Mouse (Mus musculus) heart, embryonic 14.5 days (tissue): Measurements from ENCODE around the gene Ada. TPM values are rescaled to one million over a fixed set of nuclear protein-coding genes. Genes with fewer than 3 reads are reported as not detected.

Experiments
- ATAC-seq: fragments of 200-750 bp; cut with Nextera tagmentation; 2 replicates; pipeline ENCODE4 v1.8.0; 2017; ENCODE audit warnings: low read depth, moderate TSS enrichment; ENCODE audit not compliant: insufficient number of reproducible peaks, insufficient read depth, low FRiP score
- H3K27ac ChIP-seq, 2 experiments: fragments of 200-500 bp in 1 of 2; fragments of 300-500 bp in 1 of 2; sonication (generic) in 1 of 2; replicated peaks in 1 of 2; 2 replicates each; pipeline ENCODE4 v1.5.1; 2012 to 2014; ENCODE audit warnings: low read depth in 2 of 2, low read length in 2 of 2, control low read depth in 1 of 2, mild to moderate bottlenecking in 1 of 2, mixed read lengths in 1 of 2; ENCODE audit not compliant: control insufficient read depth in 1 of 2, insufficient read depth in 1 of 2
- H3K27me3 ChIP-seq: fragments of 300-500 bp; sonication (generic); 2 replicates; pipeline ENCODE4 v1.6.1; 2014; ENCODE audit warnings: mild to moderate bottlenecking, low read length, control low read depth; ENCODE audit not compliant: control insufficient read depth, insufficient read depth
- H3K36me3 ChIP-seq: fragments of 300-500 bp; sonication (generic); 2 replicates; pipeline ENCODE4 v1.6.1; 2014; ENCODE audit warnings: mild to moderate bottlenecking, control low read depth, low read length, mixed read lengths; ENCODE audit not compliant: control insufficient read depth, insufficient read depth
- H3K4me1 ChIP-seq, 2 experiments: fragments of 200-500 bp in 1 of 2; fragments of 300-500 bp in 1 of 2; sonication (generic) in 1 of 2; 2 replicates each; pipeline ENCODE4 v1.6.1; 2012 to 2014; ENCODE audit warnings: low read length in 2 of 2, control low read depth in 1 of 2, mixed read lengths in 1 of 2; ENCODE audit not compliant: control insufficient read depth in 2 of 2, insufficient read depth in 2 of 2
- H3K4me2 ChIP-seq: fragments of 300-500 bp; sonication (generic); 2 replicates; pipeline ENCODE4 v1.6.1; 2014; ENCODE audit warnings: mild to moderate bottlenecking, low read length
- H3K4me3 ChIP-seq, 2 experiments: fragments of 200-500 bp in 1 of 2; fragments of 300-500 bp in 1 of 2; sonication (generic) in 1 of 2; 2 replicates each; pipeline ENCODE4 v1.5.1; 2012 to 2014; ENCODE audit warnings: low read length in 2 of 2, mild to moderate bottlenecking in 2 of 2, control low read depth in 1 of 2, low read depth in 1 of 2, moderate library complexity in 1 of 2; ENCODE audit not compliant: control insufficient read depth in 1 of 2, insufficient read depth in 1 of 2
- H3K9ac ChIP-seq: fragments of 300-500 bp; sonication (generic); 2 replicates; pipeline ENCODE4 v1.6.1; 2014; ENCODE audit warnings: mild to moderate bottlenecking, low read length
- H3K9me3 ChIP-seq: fragments of 300-500 bp; sonication (generic); 2 replicates; pipeline ENCODE4 v1.6.1; 2016; ENCODE audit warnings: low read length, control low read depth; ENCODE audit not compliant: control insufficient read depth
- WGBS: fragments of 180-500 bp; shearing (Covaris S2); extraction: QIAGEN DNeasy Blood & Tissue Kit; methylation state at CpG from one replicate; pipeline ENCODE4 v1.1.7; 2014; 5-methylcytosine and 5-hydroxymethylcytosine counted together
- polyA plus RNA-seq: library from polyadenylated mRNA; unstranded; fragments of >200 nt; fragmentation: Nextera tagmentation; extraction: Ambion mirVana; gene quantifications from 2 replicates; pipeline ENCODE4 v1.2.1, GENCODE M21; 2014

Gene Ada
- polyA plus RNA-seq, 1 experiment from 2014 or later = 4.0 TPM

GRCm38 (mm10) chr2:163778896-163779295 is 28.9 kb upstream of the Ada start:
- Histone ChIP-seq H3K27me3 (peaks cover 12% of the 10 kb centered on the region), H3K4me1 (peaks cover 3 to 4% of the 10 kb centered on the region in 2 experiments), H3K4me3 (no peak overlapping the region), H3K36me3 (no peaks in the 10 kb centered on the region), H3K9ac (no peak overlapping the region), H3K27ac (no peak overlapping the region), H3K4me2 (no peak overlapping the region), H3K9me3 (no peaks in the 10 kb centered on the region)
- WGBS = 79% methylated on average over 4 of the region's 4 CpGs
- ATAC-seq = no peak

GRCm38 (mm10) chr2:163777061-163777460 is 27.0 kb upstream of the Ada start:
- no peaks in the 10 kb centered on the region for H3K36me3 ChIP-seq
- H3K27ac ChIP-seq = no peak overlapping the region
- no peak overlapping the region for H3K4me2 ChIP-seq
- H3K4me3 ChIP-seq = no peak overlapping the region
- no peak overlapping the region for H3K9ac ChIP-seq
- no peaks in the 10 kb centered on the region for H3K4me1 ChIP-seq
- 10% methylated on average over 2 of the region's 2 CpGs for WGBS
- no peaks in the 10 kb centered on the region for H3K9me3 ChIP-seq
- ATAC-seq = no peak
- peaks cover 13% of the 10 kb centered on the region for H3K27me3 ChIP-seq

DNA sequence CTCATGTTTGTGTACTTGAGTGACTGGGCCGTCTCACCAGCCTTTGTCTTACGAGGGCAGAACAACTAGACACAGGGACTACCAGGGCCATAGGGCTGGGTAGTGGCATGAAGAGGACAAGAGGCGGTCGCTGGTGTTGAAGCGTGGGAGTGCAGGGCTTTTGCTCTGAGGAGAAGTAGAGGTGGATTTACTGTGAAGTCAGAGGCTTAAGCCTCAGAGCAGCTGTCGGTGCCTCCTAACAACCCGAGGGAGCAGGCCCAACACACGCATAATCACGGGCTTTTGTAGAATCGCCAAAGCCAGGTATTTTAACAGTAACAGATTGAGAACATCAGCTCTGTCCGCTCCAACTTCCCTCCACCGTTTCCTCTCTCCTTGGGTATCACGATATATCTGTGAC is 26.6 kb upstream of the Ada start:
- ATAC-seq = no peak
- 19% methylated on average over 13 of the region's 13 CpGs for WGBS
- Histone ChIP-seq H3K36me3 (no peaks in the 10 kb centered on the region), H3K27ac (no peak overlapping the region), H3K4me1 (no peaks in the 10 kb centered on the region), H3K4me2 (no peak overlapping the region), H3K4me3 (no peak overlapping the region), H3K9ac (no peak overlapping the region), H3K27me3 (peaks cover 13% of the 10 kb centered on the region), H3K9me3 (no peaks in the 10 kb centered on the region)

- Histone ChIP-seq H3K27ac (no peak overlapping the region), H3K4me3 (no peak overlapping the region), H3K9ac (no peak overlapping the region), H3K27me3 (peaks cover 7% of the 10 kb centered on the region; the same call in 1 of the 2 replicates), H3K4me1 (no peaks in the 10 kb centered on the region), H3K4me2 (no peak overlapping the region), H3K36me3 (no peaks in the 10 kb centered on the region), H3K9me3 (no peaks in the 10 kb centered on the region)
- no peak for ATAC-seq
- WGBS = 82% methylated on average over 8 of the region's 8 CpGs
These were observed 20.7 kb upstream of the Ada start for GRCm38 (mm10) chr2:163770731-163771130.

- no peak overlapping the region for H3K9ac ChIP-seq
- no peaks in the 10 kb centered on the region for H3K27me3 ChIP-seq
- no peak overlapping the region for H3K4me2 ChIP-seq
- WGBS = 79% methylated on average over 1 of the region's 1 CpGs
- no peak overlapping the region for H3K4me3 ChIP-seq
- no peaks in the 10 kb centered on the region for H3K36me3 ChIP-seq
- no peak overlapping the region for H3K27ac ChIP-seq
- H3K4me1 ChIP-seq = no peaks in the 10 kb centered on the region
- no peak for ATAC-seq
- no peaks in the 10 kb centered on the region for H3K9me3 ChIP-seq
These were observed 16.9 kb upstream of the Ada start for GRCm38 (mm10) chr2:163766890-163767289.

- no peak for ATAC-seq
- H3K36me3 ChIP-seq = no peaks in the 10 kb centered on the region
- no peak overlapping the region for H3K27ac ChIP-seq
- no peak overlapping the region for H3K4me2 ChIP-seq
- no peaks in the 10 kb centered on the region for H3K4me1 ChIP-seq
- no peaks in the 10 kb centered on the region for H3K9me3 ChIP-seq
- no peak overlapping the region for H3K9ac ChIP-seq
- H3K4me3 ChIP-seq = no peak overlapping the region
- no peaks in the 10 kb centered on the region for H3K27me3 ChIP-seq
These were observed 16.2 kb upstream of the Ada start for GRCm38 (mm10) chr2:163766261-163766660.

GRCm38 (mm10) chr2:163761402-163761801 is 11.4 kb upstream of the Ada start:
- no peaks in the 10 kb centered on the region for H3K9me3 ChIP-seq
- H3K4me1 ChIP-seq = no peaks in the 10 kb centered on the region; a peak in 1 of 4 replicates
- H3K27ac ChIP-seq = no peak overlapping the region
- ATAC-seq = no peak
- no peak overlapping the region for H3K4me3 ChIP-seq
- 84% methylated on average over 7 of the region's 7 CpGs for WGBS
- no peaks in the 10 kb centered on the region for H3K27me3 ChIP-seq
- H3K9ac ChIP-seq = no peak overlapping the region
- no peaks in the 10 kb centered on the region for H3K36me3 ChIP-seq
- no peak overlapping the region for H3K4me2 ChIP-seq

DNA sequence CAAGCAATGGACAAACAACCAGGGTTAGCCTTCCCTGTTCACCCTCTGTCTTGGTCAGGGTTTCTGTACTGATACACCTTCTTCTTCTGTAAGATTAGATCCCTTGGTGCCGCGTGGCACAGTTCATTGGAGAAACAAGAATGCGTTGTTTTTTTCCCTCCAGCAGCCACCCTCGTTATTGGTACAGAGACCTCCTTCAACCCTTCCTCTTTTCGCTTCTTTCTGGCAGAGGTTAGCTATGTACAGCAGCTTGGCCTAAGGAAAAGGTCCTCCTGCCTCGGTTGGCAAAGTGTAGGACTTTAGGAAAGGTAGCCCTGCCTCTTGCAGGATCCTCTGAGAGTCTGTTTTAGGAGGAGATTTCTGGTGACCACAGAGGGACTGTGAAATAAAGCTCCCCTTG is 10.6 kb upstream of the Ada start:
- ATAC-seq = no peak
- H3K27ac ChIP-seq = no peak overlapping the region

More for the DNA sequence above, 10.6 kb upstream of the Ada start:
- Histone ChIP-seq H3K27me3 (no peaks in the 10 kb centered on the region), H3K4me1 (no peaks in the 10 kb centered on the region; a peak in 1 of 4 replicates), H3K9me3 (no peaks in the 10 kb centered on the region), H3K36me3 (no peaks in the 10 kb centered on the region), H3K9ac (no peak overlapping the region), H3K4me2 (no peak overlapping the region), H3K4me3 (no peak overlapping the region)
- 77% methylated on average over 6 of the region's 6 CpGs for WGBS
